ENCODE assay signal across 8 mouse cellular contexts in genomic region chr11:60703131-60703530, GRCm38 (mm10). TPM values are rescaled to one million over a fixed set of nuclear protein-coding genes. Genes with fewer than 3 reads are reported as not detected.
A peak's percentile ranks its signal among the peaks of the same experiment; 100 is the strongest.
DNase-seq lines count a peak whose midpoint lies in the region; ATAC-seq and TF ChIP-seq lines count a peak whose summit lies in the region.

No protein-coding gene starts in this region.

- H3K36me3 ChIP-seq in hindbrain, embryonic 10.5 days: peaks cover 68% of the 10 kb centered on the region
- peaks cover 22% of the 10 kb centered on the region for H3K36me3 ChIP-seq in hindbrain, embryonic 16.5 days (ENCODE audit: control insufficient read depth, insufficient read depth, low read length)
- peaks cover 49% of the 10 kb centered on the region for H3K36me3 ChIP-seq in midbrain, embryonic 13.5 days
- peaks cover 12% of the 10 kb centered on the region; the same call in 1 of the 2 replicates for H3K36me3 ChIP-seq in stomach, postnatal 0 days (ENCODE audit: control insufficient read depth, insufficient read depth, low read length)

- peak; percentile 79 for DNase-seq in hindbrain, embryonic 10.5 days (ENCODE audit: low spot score)
- DNase-seq in T-cell, adult 2 months (ENCODE audit: low spot score): peak; percentile 56
- peak; percentile 60 to 70 for DNase-seq in cerebellum, postnatal 36 days
- peak; percentile 72 for DNase-seq in left cerebral cortex, adult 2 months (ENCODE audit: extremely low spot score in 1 of 2, low spot score in 2 of 2)
- peak; percentile 83 for DNase-seq in stomach, postnatal 0 days (ENCODE audit: low spot score)

- TF ChIP-seq EP300 in stomach, postnatal 0 days (optimal IDR thresholded peaks at IDR 0.05): no peak

- WGBS in hindbrain, embryonic 10.5 days: 27% methylated on average over 4 of the region's 4 CpGs
- 13% methylated on average over 4 of the region's 4 CpGs for WGBS in hindbrain, embryonic 16.5 days
- WGBS in midbrain, embryonic 13.5 days: 19% methylated on average over 4 of the region's 4 CpGs
- WGBS in stomach, postnatal 0 days: 44% methylated on average over 4 of the region's 4 CpGs

- H3K27me3 ChIP-seq in hindbrain, embryonic 10.5 days (ENCODE audit: insufficient read depth, poor library complexity, severe bottlenecking): no peaks in the 10 kb centered on the region
- no peaks in the 10 kb centered on the region for H3K27me3 ChIP-seq in hindbrain, embryonic 16.5 days (replicated peaks; ENCODE audit: control insufficient read depth, insufficient read depth, low read length)
- H3K27me3 ChIP-seq in midbrain, embryonic 13.5 days: no peaks in the 10 kb centered on the region
- no peaks in the 10 kb centered on the region for H3K27me3 ChIP-seq in stomach, postnatal 0 days (ENCODE audit: control insufficient read depth, insufficient read depth, low read length)

- intact Hi-C loops in left cerebral cortex, adult 2 months (cut with DNase I): no loop called here

- H3K4me2 ChIP-seq in hindbrain, embryonic 16.5 days (ENCODE audit: low read length): no peak overlapping the region
- H3K4me2 ChIP-seq in midbrain, embryonic 13.5 days (replicated peaks): peak overlapping the region; percentile 27; the same call in 1 of the 2 replicates
- no peak overlapping the region for H3K4me2 ChIP-seq in stomach, postnatal 0 days (replicated peaks; ENCODE audit: low read depth)

- H3K9me3 ChIP-seq in hindbrain, embryonic 10.5 days: no peaks in the 10 kb centered on the region
- no peaks in the 10 kb centered on the region for H3K9me3 ChIP-seq in hindbrain, embryonic 16.5 days (ENCODE audit: control insufficient read depth, low read length)
- no peaks in the 10 kb centered on the region for H3K9me3 ChIP-seq in midbrain, embryonic 13.5 days
- no peaks in the 10 kb centered on the region for H3K9me3 ChIP-seq in stomach, postnatal 0 days (ENCODE audit: control insufficient read depth, low read length)

- no peak overlapping the region for H3K9ac ChIP-seq in hindbrain, embryonic 16.5 days (ENCODE audit: low read depth, low read length)
- H3K9ac ChIP-seq in midbrain, embryonic 13.5 days (replicated peaks): 0 out of 2 replicates have a peak overlapping the region, but pooled peaks have one; percentile 11
- H3K9ac ChIP-seq in stomach, postnatal 0 days (ENCODE audit: low read length): no peak overlapping the region

- peaks cover 46% of the 10 kb centered on the region for H3K4me1 ChIP-seq in hindbrain, embryonic 10.5 days (replicated peaks)
- peaks cover 32% of the 10 kb centered on the region for H3K4me1 ChIP-seq in hindbrain, embryonic 16.5 days (ENCODE audit: control insufficient read depth, insufficient read depth, low read depth, low read length)
- peaks cover 48% of the 10 kb centered on the region for H3K4me1 ChIP-seq in midbrain, embryonic 13.5 days (replicated peaks)
- peaks cover 7% of the 10 kb centered on the region; the same call in 1 of the 2 replicates for H3K4me1 ChIP-seq in stomach, postnatal 0 days (replicated peaks; ENCODE audit: control insufficient read depth, insufficient read depth)

- TF ChIP-seq CTCF in left cerebral cortex, adult 2 months (IDR thresholded peaks at IDR 0.05): peak; percentile 63
- TF ChIP-seq CTCF in stomach, postnatal 0 days (IDR thresholded peaks at IDR 0.05; ENCODE audit: low read depth): peak; percentile 78

- peak overlapping the region; percentile 70 for H3K27ac ChIP-seq in hindbrain, embryonic 10.5 days
- H3K27ac ChIP-seq in hindbrain, embryonic 16.5 days (ENCODE audit: low read depth, low read length): no peak overlapping the region
- peak overlapping the region; percentile 56 for H3K27ac ChIP-seq in left cerebral cortex, adult 2 months
- H3K27ac ChIP-seq in midbrain, embryonic 13.5 days: 0 out of 2 replicates have a peak overlapping the region, but pooled peaks have one; percentile 30
- no peak overlapping the region for H3K27ac ChIP-seq in stomach, postnatal 0 days (replicated peaks)

- no peak for ATAC-seq in hindbrain, embryonic 16.5 days
- ATAC-seq in granulocyte monocyte progenitor cell, adult 5-6 weeks (replicated peaks; ENCODE audit: poor library complexity, severe bottlenecking): peak; percentile 50
- ATAC-seq in midbrain, embryonic 13.5 days: peak; percentile 28; the same call in 1 of the 2 replicates
- ATAC-seq in stomach, postnatal 0 days (ENCODE audit: low FRiP score, low TSS enrichment): 0 out of 2 replicates have a peak, but pooled peaks have one; percentile 20

- peak overlapping the region; percentile 3 for H3K4me3 ChIP-seq in hindbrain, embryonic 10.5 days
- H3K4me3 ChIP-seq in hindbrain, embryonic 16.5 days (ENCODE audit: low read length): no peak overlapping the region
- no peak overlapping the region for H3K4me3 ChIP-seq in left cerebral cortex, adult 2 months
- H3K4me3 ChIP-seq in midbrain, embryonic 13.5 days (replicated peaks): no peak overlapping the region; the same call in 1 of the 2 replicates
- H3K4me3 ChIP-seq in stomach, postnatal 0 days (ENCODE audit: low read depth, low read length): no peak overlapping the region

RNA-seq across cellular contexts. Expression of gene Llgl1, which starts 3.6 kb away (rescaled TPM):
- 144 and 152 TPM in 2 replicates for polyA plus RNA-seq in hindbrain, embryonic 10.5 days (2016; fragmentation: Nextera tagmentation; extraction: Ambion mirVana)
- 42.9 and 52.3 TPM in 2 replicates for polyA plus RNA-seq in hindbrain, embryonic 16.5 days (2015; fragmentation: Nextera tagmentation; extraction: Ambion mirVana)
- total RNA-seq in granulocyte monocyte progenitor cell, adult 5-6 weeks (2014; fragmentation: Nextera tagmentation): 11.2 and 11.8 TPM in 2 replicates
- 3.2 TPM in 2 replicates for total RNA-seq in granulocyte monocyte progenitor cell, adult 5-6 weeks (2017)
- total RNA-seq in left cerebral cortex, adult 2 months (2021): 10 to 100 TPM; 37.8 to 37.9 TPM
- 75.1 and 87.4 TPM in 2 replicates for polyA plus RNA-seq in midbrain, embryonic 13.5 days (2015; fragmentation: Nextera tagmentation; extraction: Ambion mirVana)
- 13.6 and 14.4 TPM in 2 replicates for polyA plus RNA-seq in stomach, postnatal 0 days (2015; fragmentation: Nextera tagmentation; extraction: Ambion mirVana)

RNA-seq across cellular contexts. Expression of gene Flii, which starts 23.9 kb away (rescaled TPM):
- polyA plus RNA-seq in hindbrain, embryonic 10.5 days (2016; fragmentation: Nextera tagmentation; extraction: Ambion mirVana): 80.0 and 81.7 TPM in 2 replicates
- polyA plus RNA-seq in hindbrain, embryonic 16.5 days (2015; fragmentation: Nextera tagmentation; extraction: Ambion mirVana): 73.3 and 84.8 TPM in 2 replicates
- total RNA-seq in granulocyte monocyte progenitor cell, adult 5-6 weeks (2014; fragmentation: Nextera tagmentation): 50.5 and 55.7 TPM in 2 replicates
- 135 and 142 TPM in 2 replicates for total RNA-seq in granulocyte monocyte progenitor cell, adult 5-6 weeks (2017)
- 10 to 100 TPM; 65.0 to 65.3 TPM for total RNA-seq in left cerebral cortex, adult 2 months (2021)
- 67.5 and 72.5 TPM in 2 replicates for polyA plus RNA-seq in midbrain, embryonic 13.5 days (2015; fragmentation: Nextera tagmentation; extraction: Ambion mirVana)
- 51.1 and 54.1 TPM in 2 replicates for polyA plus RNA-seq in stomach, postnatal 0 days (2015; fragmentation: Nextera tagmentation; extraction: Ambion mirVana)

RNA-seq across cellular contexts. Expression of gene Mief2, which starts 25.1 kb away (rescaled TPM):
- 14.8 and 16.9 TPM in 2 replicates for polyA plus RNA-seq in hindbrain, embryonic 10.5 days (2016; fragmentation: Nextera tagmentation; extraction: Ambion mirVana)
- polyA plus RNA-seq in hindbrain, embryonic 16.5 days (2015; fragmentation: Nextera tagmentation; extraction: Ambion mirVana): 26.2 and 29.7 TPM in 2 replicates
- 4.1 and 6.4 TPM in 2 replicates for total RNA-seq in granulocyte monocyte progenitor cell, adult 5-6 weeks (2014; fragmentation: Nextera tagmentation)
- 4.4 and 4.7 TPM in 2 replicates for total RNA-seq in granulocyte monocyte progenitor cell, adult 5-6 weeks (2017)
- 10 to 100 TPM; 17.9 to 20.8 TPM for total RNA-seq in left cerebral cortex, adult 2 months (2021)
- 18.4 and 18.6 TPM in 2 replicates for polyA plus RNA-seq in midbrain, embryonic 13.5 days (2015; fragmentation: Nextera tagmentation; extraction: Ambion mirVana)
- 8.5 and 9.8 TPM in 2 replicates for polyA plus RNA-seq in stomach, postnatal 0 days (2015; fragmentation: Nextera tagmentation; extraction: Ambion mirVana)

Comparison
In these comparisons a context has a peak if more than half of its experiments do, and no peak if none do; other contexts are left out.
1. H3K27ac ChIP-seq: peak in hindbrain, embryonic 10.5 days (single experiment), left cerebral cortex, adult 2 months (single experiment) and midbrain, embryonic 13.5 days (single experiment); none in hindbrain, embryonic 16.5 days (single experiment) and stomach, postnatal 0 days (single experiment).
2. Peak in every context shown above with its lines, with median percentiles within 50 percentile points of each other: DNase-seq.